Mouse (Mus musculus): Measurements from ENCODE around the gene Foxd1. TPM values are rescaled to one million over a fixed set of nuclear protein-coding genes. Genes with fewer than 3 reads are reported as not detected.

The Foxd1 gene
- total RNA-seq (2014; fragmentation: Nextera tagmentation) (not detected in 2 replicates), total RNA-seq (2017) (0.05 TPM in 1 of 2 replicates, not detected in the other), polyA plus RNA-seq (2012) (not detected in 2 replicates)

GRCm38 (mm10) chr13:98354090-98354801 lies at the start of gene Foxd1:
TSS of gene Foxd1 (plus strand) at chr13:98354242.
- no peaks in the 10 kb centered on the region for H3K4me1 ChIP-seq (ENCODE audit: insufficient read depth, low read depth, low read length)
- TF ChIP-seq CTCF (IDR thresholded peaks at IDR 0.05; ENCODE audit: low read depth, low read length) (no peak), POLR2AphosphoS5 (IDR thresholded peaks at IDR 0.05; ENCODE audit: insufficient replicate concordance, low read depth, low read length) (no peak), TAL1 (conservative IDR thresholded peaks at IDR 0.05; ENCODE audit: low read depth, low read length) (no peak), GATA2 (IDR thresholded peaks at IDR 0.05; ENCODE audit: borderline replicate concordance, low read depth, low read length) (no peak), GATA1 (IDR thresholded peaks at IDR 0.05; ENCODE audit: borderline replicate concordance, low read length) (no peak)
- peaks cover 30% of the 10 kb centered on the region for H3K27me3 ChIP-seq (ENCODE audit: insufficient read depth, low read length)
- H3K4me3 ChIP-seq (ENCODE audit: low read depth, low read length), result no peak within 1 kb of the TSS; the same call in 1 of the 2 replicates
- H3K9me3 ChIP-seq (replicated peaks), result peaks cover 25% of the 10 kb centered on the region
- H3K36me3 ChIP-seq (replicated peaks), result no peaks in the 10 kb centered on the region
- no peak for DNase-seq (ENCODE audit: low spot score)
- ATAC-seq (ENCODE audit: extremely low read depth, insufficient number of reproducible peaks, low FRiP score, poor library complexity, severe bottlenecking), result no peak

- TF ChIP-seq POLR2AphosphoS5 (IDR thresholded peaks at IDR 0.05; ENCODE audit: insufficient replicate concordance, low read depth, low read length) (no peak), GATA1 (IDR thresholded peaks at IDR 0.05; ENCODE audit: borderline replicate concordance, low read length) (no peak), CTCF (IDR thresholded peaks at IDR 0.05; ENCODE audit: low read depth, low read length) (no peak), TAL1 (conservative IDR thresholded peaks at IDR 0.05; ENCODE audit: low read depth, low read length) (no peak), GATA2 (IDR thresholded peaks at IDR 0.05; ENCODE audit: borderline replicate concordance, low read depth, low read length) (no peak)
- Histone ChIP-seq H3K4me3 (ENCODE audit: low read depth, low read length) (no peak overlapping the region), H3K27me3 (ENCODE audit: insufficient read depth, low read length) (peaks cover 8% of the 10 kb centered on the region; the same call in 1 of the 2 replicates), H3K4me1 (ENCODE audit: insufficient read depth, low read depth, low read length) (peaks cover 3% of the 10 kb centered on the region; the same call in 1 of the 2 replicates), H3K36me3 (replicated peaks) (peaks cover 30% of the 10 kb centered on the region), H3K9me3 (replicated peaks) (no peaks in the 10 kb centered on the region)
- DNase-seq (ENCODE audit: low spot score) (no peak), ATAC-seq (ENCODE audit: extremely low read depth, insufficient number of reproducible peaks, low FRiP score, poor library complexity, severe bottlenecking) (no peak)
Measured at GRCm38 (mm10) chr13:98305257-98305656, 48.8 kb upstream of the Foxd1 start.

- TF ChIP-seq GATA2 (IDR thresholded peaks at IDR 0.05; ENCODE audit: borderline replicate concordance, low read depth, low read length) (no peak), GATA1 (IDR thresholded peaks at IDR 0.05; ENCODE audit: borderline replicate concordance, low read length) (no peak)
- peaks cover 8% of the 10 kb centered on the region; the same call in 1 of the 2 replicates for H3K27me3 ChIP-seq (ENCODE audit: insufficient read depth, low read length)
- ATAC-seq (ENCODE audit: extremely low read depth, insufficient number of reproducible peaks, low FRiP score, poor library complexity, severe bottlenecking) (no peak), DNase-seq (ENCODE audit: low spot score) (no peak)
- H3K4me3 ChIP-seq (ENCODE audit: low read depth, low read length), result no peak overlapping the region
- H3K36me3 ChIP-seq (replicated peaks), result peaks cover 41% of the 10 kb centered on the region
- H3K9me3 ChIP-seq (replicated peaks), result no peaks in the 10 kb centered on the region
- H3K4me1 ChIP-seq (ENCODE audit: insufficient read depth, low read depth, low read length), result peaks cover 11% of the 10 kb centered on the region; the same call in 1 of the 2 replicates
Measured at GRCm38 (mm10) chr13:98306393-98306792, 47.6 kb upstream of the Foxd1 start.

GRCm38 (mm10) chr13:98306852-98307475 lies 47.1 kb upstream of the Foxd1 start:
- DNase-seq (ENCODE audit: low spot score) (no peak), ATAC-seq (ENCODE audit: extremely low read depth, insufficient number of reproducible peaks, low FRiP score, poor library complexity, severe bottlenecking) (no peak)
- Histone ChIP-seq H3K4me1 (ENCODE audit: insufficient read depth, low read depth, low read length) (peaks cover 17% of the 10 kb centered on the region), H3K36me3 (replicated peaks) (peaks cover 47% of the 10 kb centered on the region), H3K9me3 (replicated peaks) (no peaks in the 10 kb centered on the region), H3K4me3 (ENCODE audit: low read depth, low read length) (no peak overlapping the region), H3K27me3 (ENCODE audit: insufficient read depth, low read length) (peaks cover 5% of the 10 kb centered on the region; the same call in 1 of the 2 replicates)
- TF ChIP-seq POLR2AphosphoS5 (IDR thresholded peaks at IDR 0.05; ENCODE audit: insufficient replicate concordance, low read depth, low read length) (no peak), CTCF (IDR thresholded peaks at IDR 0.05; ENCODE audit: low read depth, low read length) (no peak), GATA1 (IDR thresholded peaks at IDR 0.05; ENCODE audit: borderline replicate concordance, low read length) (no peak), GATA2 (IDR thresholded peaks at IDR 0.05; ENCODE audit: borderline replicate concordance, low read depth, low read length) (no peak), TAL1 (conservative IDR thresholded peaks at IDR 0.05; ENCODE audit: low read depth, low read length) (no peak)

GRCm38 (mm10) chr13:98308004-98308403 lies 46.0 kb upstream of the Foxd1 start:
- ATAC-seq (ENCODE audit: extremely low read depth, insufficient number of reproducible peaks, low FRiP score, poor library complexity, severe bottlenecking) (no peak), DNase-seq (ENCODE audit: low spot score) (no peak)
- Histone ChIP-seq H3K4me3 (ENCODE audit: low read depth, low read length) (no peak overlapping the region), H3K27me3 (ENCODE audit: insufficient read depth, low read length) (peaks cover 5% of the 10 kb centered on the region; the same call in 1 of the 2 replicates), H3K36me3 (replicated peaks) (peaks cover 58% of the 10 kb centered on the region), H3K9me3 (replicated peaks) (no peaks in the 10 kb centered on the region), H3K4me1 (ENCODE audit: insufficient read depth, low read depth, low read length) (peaks cover 26% of the 10 kb centered on the region)
- TF ChIP-seq TAL1 (conservative IDR thresholded peaks at IDR 0.05; ENCODE audit: low read depth, low read length), result no peak
- TF ChIP-seq GATA2 (IDR thresholded peaks at IDR 0.05; ENCODE audit: borderline replicate concordance, low read depth, low read length), result no peak
- no peak for TF ChIP-seq GATA1 (IDR thresholded peaks at IDR 0.05; ENCODE audit: borderline replicate concordance, low read length)
- TF ChIP-seq POLR2AphosphoS5 (IDR thresholded peaks at IDR 0.05; ENCODE audit: insufficient replicate concordance, low read depth, low read length), result no peak

GRCm38 (mm10) chr13:98308724-98309123 lies 45.3 kb upstream of the Foxd1 start:
- no peaks in the 10 kb centered on the region for H3K9me3 ChIP-seq (replicated peaks)
- peaks cover 65% of the 10 kb centered on the region for H3K36me3 ChIP-seq (replicated peaks)
- no peak overlapping the region for H3K4me3 ChIP-seq (ENCODE audit: low read depth, low read length)
- peaks cover 32% of the 10 kb centered on the region for H3K4me1 ChIP-seq (ENCODE audit: insufficient read depth, low read depth, low read length)
- TF ChIP-seq POLR2AphosphoS5 (IDR thresholded peaks at IDR 0.05; ENCODE audit: insufficient replicate concordance, low read depth, low read length) (no peak), CTCF (IDR thresholded peaks at IDR 0.05; ENCODE audit: low read depth, low read length) (no peak), GATA1 (IDR thresholded peaks at IDR 0.05; ENCODE audit: borderline replicate concordance, low read length) (no peak), TAL1 (conservative IDR thresholded peaks at IDR 0.05; ENCODE audit: low read depth, low read length) (no peak), GATA2 (IDR thresholded peaks at IDR 0.05; ENCODE audit: borderline replicate concordance, low read depth, low read length) (no peak)
- H3K27me3 ChIP-seq (ENCODE audit: insufficient read depth, low read length), result peaks cover 4% of the 10 kb centered on the region; the same call in 1 of the 2 replicates
- no peak for ATAC-seq (ENCODE audit: extremely low read depth, insufficient number of reproducible peaks, low FRiP score, poor library complexity, severe bottlenecking)
- DNase-seq (ENCODE audit: low spot score), result no peak
